In the genomic region with DNA sequence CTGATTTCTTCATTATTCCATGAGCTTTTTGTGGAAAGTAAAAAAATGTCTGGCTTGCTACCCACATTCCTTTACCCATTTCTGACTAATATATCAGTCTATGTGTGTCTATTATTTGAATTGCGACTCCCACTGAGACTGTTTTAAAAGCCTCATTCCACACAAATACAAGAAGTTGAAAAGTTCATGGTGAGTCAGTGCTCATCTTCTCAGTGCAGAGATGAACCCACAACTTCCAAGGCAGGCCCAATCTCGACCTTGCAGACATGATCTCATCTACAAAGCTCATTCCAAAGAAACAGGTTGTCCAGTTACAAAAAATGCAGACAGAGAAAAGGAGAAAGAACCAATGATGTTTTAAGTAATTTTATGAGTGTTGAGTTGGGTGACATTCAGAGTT, we compare ENCODE assay signal across 28 mouse cellular contexts.
DNase-seq lines count a peak whose midpoint lies in the region; TF ChIP-seq lines count a peak whose summit lies in the region.
"Had no signal": no experiment of that assay in that cellular context is flagged by ENCODE, and none has a peak within 500 bp of the region (broad histone marks: within the 10 kb centered on the region; RNA-seq: fewer than 3 reads in every experiment).

No protein-coding gene starts in this region.

- no peaks in the 10 kb centered on the region for H3K36me3 ChIP-seq in myocyte (ENCODE audit: control insufficient read depth, insufficient read depth)
- H3K36me3 ChIP-seq: embryonic facial prominence, embryonic 15.5 days; forebrain, embryonic 10.5 days; G1E; heart, embryonic 13.5 days; hindbrain, embryonic 12.5 days; hindbrain, embryonic 15.5 days had no signal

- no peak overlapping the region for H3K4me3 ChIP-seq in myocyte
- H3K4me3 ChIP-seq: embryonic facial prominence, embryonic 15.5 days; erythroblast, embryonic 14.5 days; forebrain, embryonic 10.5 days; forebrain, embryonic 13.5 days; heart, embryonic 13.5 days; hindbrain, embryonic 12.5 days; hindbrain, embryonic 15.5 days had no signal

- DNase-seq in heart, adult 11 months: peak; percentile 23
- DNase-seq in heart, postnatal 4 days: no peak
- peak; percentile 98 for DNase-seq in Muller cell, postnatal 12 days (ENCODE audit: inconsistent ontology term)
- DNase-seq in brain, adult 2 months (ENCODE audit: low read depth, low spot score): peak; percentile 8
- DNase-seq in right cerebral cortex, postnatal 14 days: no peak
- no peak for DNase-seq in thymus, postnatal 14 days
- no peak for DNase-seq in left cerebral cortex, adult 18-20 months (ENCODE audit: low spot score in 2 of 2)
- DNase-seq: adrenal gland, postnatal 10 days; adrenal gland, postnatal 36 days; cerebellum, adult 11 months; cerebellum, adult 2 months; cerebellum, adult 9-11 months; cerebellum, postnatal 36 days; embryo, embryonic 11 days; gastrocnemius, postnatal 10 days; heart, adult 18-20 months; heart, postnatal 14 days; kidney, adult 2 months had no signal

- H3K4me2 ChIP-seq in myocyte (ENCODE audit: low read depth): peak overlapping the region; percentile 39
- H3K4me2 ChIP-seq: embryonic facial prominence, embryonic 15.5 days; forebrain, embryonic 13.5 days; heart, embryonic 13.5 days; hindbrain, embryonic 12.5 days; hindbrain, embryonic 15.5 days had no signal

- no peaks in the 10 kb centered on the region for H3K79me2 ChIP-seq in myocyte (ENCODE audit: control insufficient read depth, insufficient read depth)

- no peaks in the 10 kb centered on the region for H3K27me3 ChIP-seq in myocyte (ENCODE audit: control insufficient read depth, insufficient read depth, insufficient read length)
- H3K27me3 ChIP-seq: CH12.LX; embryonic facial prominence, embryonic 15.5 days; forebrain, embryonic 13.5 days; heart, embryonic 13.5 days; hindbrain, embryonic 12.5 days; hindbrain, embryonic 15.5 days had no signal

- TF ChIP-seq POLR2A in myocyte (IDR thresholded peaks at IDR 0.05; ENCODE audit: insufficient read length, low read depth): no peak

- H3ac ChIP-seq in myocyte (ENCODE audit: control insufficient read depth, insufficient read length): no peak overlapping the region

TF ChIP-seq in myocyte, 11 proteins besides CTCF, POLR2A, EP300 and RAD21:
- TF ChIP-seq TCF3 (IDR thresholded peaks at IDR 0.05; ENCODE audit: insufficient read length, low read depth) (no peak), MYOD1 (IDR thresholded peaks at IDR 0.05; ENCODE audit: control insufficient read depth in 1 of 3, insufficient read length in 2 of 3, low read depth in 2 of 3) (no peak), CEBPB (IDR thresholded peaks at IDR 0.05; ENCODE audit: insufficient read depth, poor library complexity, severe bottlenecking) (0 out of 2 replicates have a peak, but pooled peaks have one; percentile 45)

Comparison
In these comparisons a context has a peak if more than half of its experiments do, and no peak if none do; other contexts are left out.
1. DNase-seq: peak in heart, adult 11 months (single experiment), Muller cell, postnatal 12 days (single experiment) and brain, adult 2 months (single experiment); none in heart, postnatal 4 days (single experiment), right cerebral cortex, postnatal 14 days (single experiment), thymus, postnatal 14 days (single experiment) and left cerebral cortex, adult 18-20 months (0 of 2).